In the genomic region with DNA sequence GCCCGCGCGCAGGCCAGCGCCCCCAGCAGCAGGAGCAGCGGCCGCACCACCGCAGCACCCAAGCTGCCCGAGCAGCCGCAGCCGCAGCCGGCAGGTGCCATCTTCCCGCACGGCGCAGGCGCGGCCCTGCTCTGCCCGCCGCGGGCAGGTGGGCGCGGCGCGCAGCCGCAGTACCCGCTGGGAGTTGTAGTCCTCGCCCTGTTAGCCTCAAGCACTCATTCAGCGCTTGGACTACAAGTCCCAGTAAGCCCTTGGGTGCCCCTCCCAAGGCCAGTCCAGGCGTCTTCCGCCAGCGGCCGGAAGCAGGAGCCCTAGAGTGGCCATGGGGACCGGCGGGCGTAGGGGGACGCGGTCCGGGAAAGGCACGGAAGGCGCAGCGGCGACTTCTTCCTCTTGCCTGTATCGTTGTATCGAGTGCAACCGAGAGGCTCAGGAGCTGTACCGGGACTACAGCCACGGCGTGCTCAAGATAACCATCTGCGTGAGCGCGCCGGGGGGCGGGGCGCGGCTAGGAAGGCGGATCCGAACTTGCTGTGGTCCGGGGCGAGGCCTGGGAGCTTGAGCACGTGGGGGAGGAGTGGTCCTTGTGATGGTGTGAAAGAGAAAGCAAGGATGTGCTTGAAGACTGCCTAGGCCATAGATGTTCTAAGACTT, we compare ENCODE assay signal across 8 mouse cellular contexts. TPM values are rescaled to one million over a fixed set of nuclear protein-coding genes. Genes with fewer than 3 reads are reported as not detected.
DNase-seq lines count a peak whose midpoint lies in the region; ATAC-seq lines count a peak whose summit lies in the region.

A gene (minus strand): TSS at position 122 of the 654 bp plus-strand sequence.
A gene (plus strand): TSS at position 278 of the 654 bp plus-strand sequence.

- WGBS in heart, embryonic 14.5 days, result under 1% methylated on average over 59 of the region's 59 CpGs
- WGBS in liver, embryonic 13.5 days (ENCODE audit: insufficient replicate concordance), result under 1% methylated on average over 59 of the region's 59 CpGs
- WGBS in stomach, embryonic 16.5 days, result under 1% methylated on average over 58 of the region's 59 CpGs

- H3K27ac ChIP-seq in heart, embryonic 14.5 days (replicated peaks in 1 of 2; ENCODE audit: control insufficient read depth in 1 of 2, insufficient read depth in 1 of 2, low read depth in 2 of 2, low read length in 2 of 2), result peak within 1 kb of the TSS in 1 of 2 experiments; percentile 55; a peak in 2 of 4 replicates
- H3K27ac ChIP-seq in liver, embryonic 13.5 days, result peak within 1 kb of the TSS; percentile 71
- no peak within 1 kb of the TSS; the same call in 1 of the 2 replicates for H3K27ac ChIP-seq in stomach, embryonic 16.5 days (ENCODE audit: low read length)

- peak within 1 kb of the TSS; percentile 92 for H3K9ac ChIP-seq in heart, embryonic 14.5 days (ENCODE audit: low read length)
- H3K9ac ChIP-seq in liver, embryonic 13.5 days, result peak within 1 kb of the TSS; percentile 92
- peak within 1 kb of the TSS; percentile 85 for H3K9ac ChIP-seq in stomach, embryonic 16.5 days (ENCODE audit: low read length)

- peak; percentile 96 for ATAC-seq in CD4-positive, CD25-positive, alpha-beta regulatory T cell, adult 4 months
- ATAC-seq in heart, embryonic 14.5 days (ENCODE audit: insufficient number of reproducible peaks, insufficient read depth, low FRiP score, low read depth), result peak; percentile 99
- peak; percentile 99 for ATAC-seq in liver, embryonic 13.5 days (ENCODE audit: low read depth)
- ATAC-seq in stomach, embryonic 16.5 days (ENCODE audit: insufficient read depth, low FRiP score), result peak; percentile 100

- peaks cover 8 to 19% of the 10 kb centered on the region in 2 experiments for H3K4me1 ChIP-seq in heart, embryonic 14.5 days (ENCODE audit: control insufficient read depth in 2 of 2, insufficient read depth in 2 of 2, low read length in 2 of 2)
- H3K4me1 ChIP-seq in liver, embryonic 13.5 days (replicated peaks), result peaks cover 40% of the 10 kb centered on the region
- peaks cover 16% of the 10 kb centered on the region for H3K4me1 ChIP-seq in stomach, embryonic 16.5 days (ENCODE audit: control insufficient read depth, insufficient read depth, low read length)

- peak; percentile 93 for DNase-seq in c-Kit-negative CD71-positive TER-119-positive erythroid progenitor cells, embryonic 14.5 days (ENCODE audit: low read depth, low spot score)
- peak; percentile 95 for DNase-seq in fibroblast of lung, adult 2 months (ENCODE audit: low read depth)
- DNase-seq in kidney, postnatal 14 days, result peak; percentile 98
- peak; percentile 95 for DNase-seq in liver, embryonic 13.5 days
- DNase-seq in neural tube, embryonic 10.5 days (ENCODE audit: extremely low spot score, low spot score), result peak; percentile 93

- peaks cover 17% of the 10 kb centered on the region for H3K36me3 ChIP-seq in heart, embryonic 14.5 days (ENCODE audit: control insufficient read depth, insufficient read depth, low read length)
- H3K36me3 ChIP-seq in liver, embryonic 13.5 days, result peaks cover 15% of the 10 kb centered on the region
- no peaks in the 10 kb centered on the region for H3K36me3 ChIP-seq in stomach, embryonic 16.5 days (ENCODE audit: control insufficient read depth, insufficient read depth, low read length)

- peak within 1 kb of the TSS; percentile 93 for H3K4me2 ChIP-seq in heart, embryonic 14.5 days (ENCODE audit: low read length)
- H3K4me2 ChIP-seq in liver, embryonic 13.5 days, result peak within 1 kb of the TSS; percentile 92
- H3K4me2 ChIP-seq in stomach, embryonic 16.5 days (ENCODE audit: low read depth, low read length), result peak within 1 kb of the TSS; percentile 94

- peak within 1 kb of the TSS; percentile 90 to 94 for H3K4me3 ChIP-seq in heart, embryonic 14.5 days (ENCODE audit: control insufficient read depth in 1 of 2, insufficient read depth in 1 of 2, low read depth in 1 of 2, low read length in 2 of 2)
- peak within 1 kb of the TSS; percentile 98 for H3K4me3 ChIP-seq in liver, embryonic 13.5 days (replicated peaks)
- peak within 1 kb of the TSS; percentile 76 for H3K4me3 ChIP-seq in stomach, embryonic 16.5 days (replicated peaks; ENCODE audit: low read length)

- H3K9me3 ChIP-seq in heart, embryonic 14.5 days (ENCODE audit: control insufficient read depth, low read length), result no peaks in the 10 kb centered on the region
- no peaks in the 10 kb centered on the region for H3K9me3 ChIP-seq in liver, embryonic 13.5 days (replicated peaks)
- no peaks in the 10 kb centered on the region for H3K9me3 ChIP-seq in stomach, embryonic 16.5 days (replicated peaks; ENCODE audit: control insufficient read depth, low read length)

- no peaks in the 10 kb centered on the region for H3K27me3 ChIP-seq in heart, embryonic 14.5 days (ENCODE audit: control insufficient read depth, insufficient read depth, low read length)
- no peaks in the 10 kb centered on the region for H3K27me3 ChIP-seq in liver, embryonic 13.5 days
- H3K27me3 ChIP-seq in stomach, embryonic 16.5 days (ENCODE audit: control insufficient read depth, insufficient read depth, low read length), result no peaks in the 10 kb centered on the region

RNA-seq across cellular contexts. Expression of the first gene that starts in this region (rescaled TPM):
- polyA plus RNA-seq in CD4-positive, CD25-positive, alpha-beta regulatory T cell, adult 4 months (2017; shearing (Covaris generic)), result 10 to 100 TPM; 32.1 to 32.6 TPM
- polyA plus RNA-seq in heart, embryonic 14.5 days (2014; fragmentation: Nextera tagmentation; extraction: Ambion mirVana), result 30.5 and 34.1 TPM in 2 replicates
- 20.6 and 23.7 TPM in 2 replicates for polyA plus RNA-seq in liver, embryonic 13.5 days (2015; fragmentation: Nextera tagmentation; extraction: Ambion mirVana)
- polyA plus RNA-seq in stomach, embryonic 16.5 days (2015; fragmentation: Nextera tagmentation; extraction: Ambion mirVana), result 35.1 and 41.9 TPM in 2 replicates

RNA-seq across cellular contexts. Expression of the second gene that starts in this region (rescaled TPM):
- 10 to 100 TPM; 13.1 to 18.7 TPM for polyA plus RNA-seq in CD4-positive, CD25-positive, alpha-beta regulatory T cell, adult 4 months (2017; shearing (Covaris generic))
- 14.0 and 17.3 TPM in 2 replicates for polyA plus RNA-seq in heart, embryonic 14.5 days (2014; fragmentation: Nextera tagmentation; extraction: Ambion mirVana)
- 8.0 and 8.3 TPM in 2 replicates for polyA plus RNA-seq in liver, embryonic 13.5 days (2015; fragmentation: Nextera tagmentation; extraction: Ambion mirVana)
- 17.2 and 19.0 TPM in 2 replicates for polyA plus RNA-seq in stomach, embryonic 16.5 days (2015; fragmentation: Nextera tagmentation; extraction: Ambion mirVana)
